Mouse (Mus musculus): ENCODE measurements around the gene Dtd1. TPM values are rescaled to one million over a fixed set of nuclear protein-coding genes. Genes with fewer than 3 reads are reported as not detected.
A peak's percentile ranks its signal among the peaks of the same experiment; 100 is the strongest.

Gene Dtd1
- polyA plus RNA-seq, 1 experiment from 2014 or later: 41.1 TPM

DNA sequence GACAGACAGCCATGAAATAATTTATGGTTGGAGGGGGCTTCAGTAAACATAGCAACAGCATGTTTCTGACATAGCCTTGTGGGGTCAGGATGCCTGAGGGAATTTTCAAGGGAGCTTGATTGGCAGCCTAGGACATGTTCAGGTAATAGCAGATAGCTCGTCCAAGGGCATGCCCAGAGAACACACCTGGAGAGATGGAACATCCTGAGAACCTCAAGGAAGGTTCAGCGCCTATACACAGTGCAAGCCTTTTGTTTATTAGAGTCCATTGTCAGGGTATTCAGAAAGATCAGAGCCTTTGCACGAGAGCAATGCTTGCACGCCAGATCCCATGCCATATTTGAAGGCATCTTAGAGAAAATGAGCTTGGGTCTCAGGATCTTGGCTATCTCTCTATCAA is 175.9 kb downstream of the Dtd1 start:
- Histone ChIP-seq H3K4me1 (no peaks in the 10 kb centered on the region), H3K4me2 (replicated peaks) (no peak overlapping the region), H3K4me3 (no peak overlapping the region), H3K9ac (no peak overlapping the region), H3K27me3 (no peaks in the 10 kb centered on the region), H3K36me3 (no peaks in the 10 kb centered on the region), H3K27ac (no peak overlapping the region), H3K9me3 (no peaks in the 10 kb centered on the region)
- no peak for ATAC-seq (ENCODE audit: insufficient number of reproducible peaks, insufficient read depth, low FRiP score, low TSS enrichment)
- whole genome bisulfite sequencing: 83% methylated on average over 4 of the region's 4 CpGs

DNA sequence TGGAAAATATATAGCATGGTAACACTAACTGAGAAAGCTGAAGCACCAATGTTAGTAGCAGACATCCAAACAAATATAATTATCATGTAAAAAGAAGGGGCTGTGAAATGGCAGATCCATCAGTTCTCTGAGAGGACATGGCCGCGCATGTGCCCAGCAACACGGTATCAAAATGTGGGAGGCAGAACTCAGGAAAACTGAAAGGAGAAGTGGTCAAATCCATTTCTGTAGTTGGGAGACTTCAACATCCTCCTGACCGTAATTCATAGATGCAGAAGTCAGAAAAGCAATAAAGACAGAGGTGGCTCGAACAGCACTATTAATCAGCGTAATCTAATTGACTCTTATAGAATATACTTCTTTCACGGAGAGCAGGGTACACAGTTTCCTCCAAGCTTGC is 179.6 kb downstream of the Dtd1 start:
- Histone ChIP-seq H3K9me3 (no peaks in the 10 kb centered on the region), H3K27ac (no peak overlapping the region), H3K4me1 (no peaks in the 10 kb centered on the region), H3K9ac (no peak overlapping the region), H3K27me3 (no peaks in the 10 kb centered on the region), H3K36me3 (no peaks in the 10 kb centered on the region), H3K4me3 (no peak overlapping the region), H3K4me2 (replicated peaks) (no peak overlapping the region)
- no peak for ATAC-seq (ENCODE audit: insufficient number of reproducible peaks, insufficient read depth, low FRiP score, low TSS enrichment)
- WGBS: 87% methylated on average over 7 of the region's 7 CpGs

DNA sequence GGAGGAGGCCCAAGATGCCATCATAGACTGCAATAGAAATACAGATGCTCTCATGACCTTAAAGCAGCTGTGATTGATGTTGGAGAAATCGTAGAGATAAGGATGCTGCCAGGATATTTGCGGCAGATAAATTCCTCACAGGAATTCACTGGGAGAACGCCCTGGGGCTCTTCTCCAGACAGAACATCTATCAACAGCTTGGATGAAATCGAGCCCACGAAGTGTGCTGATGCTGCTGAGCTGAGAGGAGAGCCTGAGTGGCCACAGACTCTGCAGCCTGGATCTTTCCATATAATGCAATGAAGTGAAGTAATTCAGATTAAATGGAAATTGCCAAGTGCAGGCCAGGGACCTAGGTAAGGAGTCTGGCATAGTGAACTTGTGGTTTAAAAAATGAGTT is 181.0 kb downstream of the Dtd1 start:
- WGBS: 50% methylated on average over 5 of the region's 5 CpGs
- H3K4me3 ChIP-seq: no peak overlapping the region
- H3K27ac ChIP-seq: no peak overlapping the region
- H3K36me3 ChIP-seq: no peaks in the 10 kb centered on the region
- no peaks in the 10 kb centered on the region for H3K27me3 ChIP-seq
- H3K4me1 ChIP-seq: no peaks in the 10 kb centered on the region
- no peak overlapping the region for H3K9ac ChIP-seq
- no peak overlapping the region for H3K4me2 ChIP-seq (replicated peaks)
- H3K9me3 ChIP-seq: no peaks in the 10 kb centered on the region
- no peak for ATAC-seq (ENCODE audit: insufficient number of reproducible peaks, insufficient read depth, low FRiP score, low TSS enrichment)

DNA sequence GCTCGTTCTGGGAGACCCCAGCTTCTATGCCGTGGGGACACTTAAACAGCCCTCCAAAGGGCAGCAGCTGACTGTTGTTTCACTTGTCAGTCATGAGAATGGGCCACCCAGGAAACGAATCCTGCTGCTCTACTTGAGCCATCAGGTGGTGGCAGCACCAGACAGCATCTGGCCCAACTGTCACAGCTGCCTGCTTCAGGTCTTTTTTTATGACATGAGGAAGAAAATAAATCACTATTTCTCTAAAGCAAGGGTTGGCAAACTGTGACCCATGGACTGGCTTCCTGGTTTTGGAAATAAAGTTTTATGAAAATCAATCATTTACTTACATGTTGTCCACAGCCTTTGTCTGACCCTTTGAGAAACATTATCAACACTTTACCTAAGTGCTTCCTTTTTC is 182.2 kb downstream of the Dtd1 start:
- Histone ChIP-seq H3K27ac (no peak overlapping the region), H3K36me3 (no peaks in the 10 kb centered on the region), H3K27me3 (no peaks in the 10 kb centered on the region), H3K9me3 (no peaks in the 10 kb centered on the region), H3K4me2 (replicated peaks) (no peak overlapping the region), H3K4me3 (no peak overlapping the region), H3K4me1 (no peaks in the 10 kb centered on the region), H3K9ac (no peak overlapping the region)
- no peak for ATAC-seq (ENCODE audit: insufficient number of reproducible peaks, insufficient read depth, low FRiP score, low TSS enrichment)
- 65% methylated on average over 3 of the region's 3 CpGs for WGBS

DNA sequence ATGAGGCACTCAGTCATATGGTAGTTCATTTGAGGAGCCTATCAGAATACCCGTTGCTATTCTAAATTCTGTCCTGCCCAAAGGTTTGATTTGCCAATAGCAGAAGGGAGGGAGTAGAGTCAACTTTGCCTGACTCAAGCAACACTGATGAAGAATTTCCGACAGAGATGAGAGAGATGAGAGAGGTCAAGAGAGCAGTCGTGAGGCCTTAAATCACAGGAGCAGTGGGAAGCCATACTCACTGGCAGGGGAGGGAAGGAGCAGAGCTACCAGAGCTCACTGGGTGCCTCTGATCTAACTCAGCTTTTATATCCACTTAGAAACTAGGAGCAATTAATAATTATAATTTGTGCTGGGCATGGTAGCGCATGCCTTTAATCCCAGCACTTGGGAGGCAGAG is 182.8 kb downstream of the Dtd1 start:
- 70% methylated on average over 4 of the region's 4 CpGs for WGBS
- no peaks in the 10 kb centered on the region for H3K36me3 ChIP-seq

GRCm38 (mm10) chr2:144783190-144783589 is 183.5 kb downstream of the Dtd1 start:
- no peaks in the 10 kb centered on the region for H3K9me3 ChIP-seq
- no peak overlapping the region for H3K9ac ChIP-seq
- no peaks in the 10 kb centered on the region for H3K4me1 ChIP-seq
- no peak for ATAC-seq (ENCODE audit: insufficient number of reproducible peaks, insufficient read depth, low FRiP score, low TSS enrichment)
- H3K27me3 ChIP-seq: no peaks in the 10 kb centered on the region
- WGBS: 89% methylated on average over 1 of the region's 1 CpGs
- no peak overlapping the region for H3K27ac ChIP-seq
- H3K4me3 ChIP-seq: no peak overlapping the region
- no peaks in the 10 kb centered on the region for H3K36me3 ChIP-seq
- no peak overlapping the region for H3K4me2 ChIP-seq (replicated peaks)

More for the DNA sequence above, 182.8 kb downstream of the Dtd1 start:
- H3K27me3 ChIP-seq: no peaks in the 10 kb centered on the region
- H3K9ac ChIP-seq: no peak overlapping the region
- no peaks in the 10 kb centered on the region for H3K4me1 ChIP-seq
- no peak for ATAC-seq (ENCODE audit: insufficient number of reproducible peaks, insufficient read depth, low FRiP score, low TSS enrichment)
- H3K4me3 ChIP-seq: no peak overlapping the region
- H3K27ac ChIP-seq: no peak overlapping the region
- no peaks in the 10 kb centered on the region for H3K9me3 ChIP-seq
- H3K4me2 ChIP-seq (replicated peaks): no peak overlapping the region

DNA sequence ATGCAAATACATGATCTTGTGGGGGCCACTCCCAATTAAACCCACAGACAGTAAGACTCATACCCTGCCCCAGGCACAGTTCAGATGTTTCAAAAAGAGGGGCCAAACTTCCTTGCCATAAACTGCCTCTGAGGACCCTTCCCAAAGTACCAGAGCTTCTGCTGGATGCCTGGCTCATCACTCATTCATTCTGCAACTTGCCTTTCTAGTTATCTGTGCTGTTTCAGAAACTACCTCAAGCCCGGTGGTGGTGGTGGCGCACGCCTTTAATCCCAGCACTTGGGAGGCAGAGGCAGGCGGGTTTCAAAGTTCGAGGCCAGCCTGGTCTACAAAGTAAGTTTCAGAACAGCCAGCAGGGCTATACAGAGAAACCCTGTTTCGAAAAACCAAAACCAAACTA is 184.1 kb downstream of the Dtd1 start:
- H3K36me3 ChIP-seq: no peaks in the 10 kb centered on the region
- no peak overlapping the region for H3K4me3 ChIP-seq
- no peak for ATAC-seq (ENCODE audit: insufficient number of reproducible peaks, insufficient read depth, low FRiP score, low TSS enrichment)
- H3K9ac ChIP-seq: no peak overlapping the region
- WGBS: 89% methylated on average over 6 of the region's 6 CpGs
- H3K27me3 ChIP-seq: no peaks in the 10 kb centered on the region
- no peaks in the 10 kb centered on the region for H3K9me3 ChIP-seq
- H3K27ac ChIP-seq: no peak overlapping the region
- no peaks in the 10 kb centered on the region for H3K4me1 ChIP-seq
- H3K4me2 ChIP-seq (replicated peaks): no peak overlapping the region

- Histone ChIP-seq H3K4me1 (no peaks in the 10 kb centered on the region), H3K27ac (no peak overlapping the region), H3K9me3 (no peaks in the 10 kb centered on the region), H3K36me3 (no peaks in the 10 kb centered on the region), H3K4me3 (no peak overlapping the region), H3K9ac (no peak overlapping the region), H3K27me3 (no peaks in the 10 kb centered on the region), H3K4me2 (replicated peaks) (no peak overlapping the region)
- no peak for ATAC-seq (ENCODE audit: insufficient number of reproducible peaks, insufficient read depth, low FRiP score, low TSS enrichment)
- WGBS: 78% methylated on average over 14 of the region's 14 CpGs
Measured at GRCm38 (mm10) chr2:144791671-144792294, 192.1 kb downstream of the Dtd1 start.

DNA sequence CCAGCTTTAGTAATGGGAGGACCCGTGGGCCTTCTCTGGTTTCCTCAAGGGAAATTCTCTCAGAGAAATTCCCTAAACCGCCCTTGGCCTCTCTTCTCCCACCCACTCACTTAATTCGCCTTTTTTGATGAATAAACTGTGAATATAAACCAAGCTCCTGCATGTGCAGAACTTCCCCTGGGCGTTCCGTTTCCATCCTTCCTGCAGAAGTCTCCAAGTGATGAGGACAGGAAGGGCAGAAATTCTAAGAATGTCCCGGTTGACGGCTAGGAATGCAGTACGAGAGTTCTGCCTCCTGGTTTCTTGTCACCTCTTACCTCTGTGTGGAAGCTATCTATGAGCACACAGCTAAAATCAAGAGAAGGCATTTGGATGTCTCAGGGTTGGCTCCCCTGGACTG is 197.8 kb downstream of the Dtd1 start:
- no peaks in the 10 kb centered on the region for H3K9me3 ChIP-seq
- no peaks in the 10 kb centered on the region for H3K27me3 ChIP-seq

DNA sequence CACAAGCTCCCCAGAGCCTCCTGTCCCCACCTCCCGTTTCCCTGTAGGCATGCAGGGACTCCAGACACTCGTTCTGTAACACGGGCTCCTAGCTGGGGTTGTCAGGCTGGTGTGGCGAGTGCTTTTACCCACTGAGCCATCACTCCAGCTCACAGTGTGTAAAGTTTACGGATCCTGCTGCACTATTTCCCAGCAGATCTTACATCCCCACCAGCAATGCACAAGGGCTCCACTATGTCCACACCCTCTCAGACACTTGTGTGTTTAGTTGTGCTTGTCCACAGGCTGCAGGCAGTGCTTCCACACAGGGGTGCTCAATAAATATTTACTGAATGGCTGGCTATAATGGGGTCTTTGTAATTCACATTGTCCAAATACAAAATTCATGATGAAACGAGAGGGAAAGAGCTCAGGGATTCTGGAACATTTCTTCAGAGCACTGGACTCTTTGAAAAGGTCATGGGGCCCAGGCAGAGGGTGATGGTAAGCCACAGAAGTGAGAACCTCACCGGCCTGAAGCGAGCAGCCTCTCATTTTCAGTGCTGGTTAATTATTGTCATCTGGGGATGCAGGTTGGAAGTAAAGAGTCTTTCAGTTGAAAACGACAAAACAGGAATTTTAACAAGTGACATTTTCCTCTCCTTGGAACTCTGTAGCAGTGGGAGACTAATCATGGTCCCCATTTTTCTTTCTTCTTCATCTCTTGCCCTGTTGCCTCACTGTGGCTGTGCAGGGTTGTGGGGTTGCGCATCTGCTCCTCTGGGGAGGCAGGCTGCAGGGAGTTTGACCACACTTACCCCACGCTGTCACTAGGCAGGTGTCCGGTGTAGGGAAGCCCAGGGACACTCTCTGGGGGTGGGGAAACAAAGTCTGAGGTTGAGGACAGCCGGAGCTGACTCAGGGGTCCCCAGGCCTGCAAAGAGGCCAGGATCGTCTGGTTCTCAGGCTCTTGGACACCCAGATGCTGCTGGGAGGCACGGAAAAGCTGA is 208.4 kb downstream of the Dtd1 start:
- Histone ChIP-seq H3K36me3 (no peaks in the 10 kb centered on the region), H3K4me1 (no peaks in the 10 kb centered on the region), H3K9ac (no peak overlapping the region), H3K27me3 (no peaks in the 10 kb centered on the region), H3K9me3 (no peaks in the 10 kb centered on the region), H3K4me3 (no peak overlapping the region), H3K27ac (no peak overlapping the region), H3K4me2 (replicated peaks) (no peak overlapping the region)
- WGBS: 51% methylated on average over 15 of the region's 15 CpGs
- ATAC-seq (ENCODE audit: insufficient number of reproducible peaks, insufficient read depth, low FRiP score, low TSS enrichment): 0 out of 2 replicates have a peak, but pooled peaks have one; percentile 19

More for the DNA sequence above, 197.8 kb downstream of the Dtd1 start:
- H3K36me3 ChIP-seq: no peaks in the 10 kb centered on the region
- WGBS: 62% methylated on average over 8 of the region's 8 CpGs
- no peak overlapping the region for H3K4me2 ChIP-seq (replicated peaks)
- no peaks in the 10 kb centered on the region for H3K4me1 ChIP-seq
- no peak overlapping the region for H3K4me3 ChIP-seq
- H3K9ac ChIP-seq: no peak overlapping the region
- H3K27ac ChIP-seq: no peak overlapping the region
- ATAC-seq (ENCODE audit: insufficient number of reproducible peaks, insufficient read depth, low FRiP score, low TSS enrichment): no peak

Data from embryonic facial prominence, embryonic 12.5 days (tissue).